Mouse (Mus musculus) stomach, postnatal 0 days (tissue): ENCODE measurements around the gene Ccdc102a. TPM values are rescaled to one million over a fixed set of nuclear protein-coding genes. Genes with fewer than 3 reads are reported as not detected.

ENCODE experiments used
- ATAC-seq: fragments of 200-750 bp; cut with Nextera tagmentation; 2 replicates; pipeline ENCODE4 v1.8.0; 2017; ENCODE audit not compliant: low FRiP score, low TSS enrichment
- DNase-seq: peaks from one replicate; pipeline ENCODE4 v3.0.0-alpha.2; 2016; ENCODE audit warnings: low spot score
- H3K27ac ChIP-seq: fragments of 300-500 bp; sonication (generic); replicated peaks from 2 replicates; pipeline ENCODE4 v1.5.1; 2014; ENCODE audit warnings: mild to moderate bottlenecking, control low read depth
- H3K27me3 ChIP-seq: fragments of 300-500 bp; sonication (generic); 2 replicates; pipeline ENCODE4 v1.6.1; 2014; ENCODE audit warnings: low read length; ENCODE audit not compliant: control insufficient read depth, insufficient read depth
- H3K36me3 ChIP-seq: fragments of 300-500 bp; sonication (generic); 2 replicates; pipeline ENCODE4 v1.6.1; 2014; ENCODE audit warnings: low read length, mixed read lengths; ENCODE audit not compliant: control insufficient read depth, insufficient read depth
- H3K4me1 ChIP-seq: fragments of 300-500 bp; sonication (generic); replicated peaks from 2 replicates; pipeline ENCODE4 v1.6.1; 2014; ENCODE audit warnings: antibody characterized with exemption; ENCODE audit not compliant: control insufficient read depth, insufficient read depth
- H3K4me2 ChIP-seq: fragments of 300-500 bp; sonication (generic); replicated peaks from 2 replicates; pipeline ENCODE4 v1.6.1; 2014; ENCODE audit warnings: low read depth, mild to moderate bottlenecking, control low read depth, moderate library complexity
- H3K4me3 ChIP-seq: fragments of 300-500 bp; sonication (generic); 2 replicates; pipeline ENCODE4 v1.5.1; 2014; ENCODE audit warnings: low read depth, low read length, control low read depth
- H3K9ac ChIP-seq: fragments of 300-500 bp; sonication (generic); 2 replicates; pipeline ENCODE4 v1.6.1; 2014; ENCODE audit warnings: mild to moderate bottlenecking, low read length, control low read depth, mixed read lengths
- H3K9me3 ChIP-seq: fragments of 300-500 bp; sonication (generic); 2 replicates; pipeline ENCODE4 v1.6.1; 2016; ENCODE audit warnings: low read length; ENCODE audit not compliant: control insufficient read depth
- CTCF ChIP-seq: IDR thresholded peaks from 2 replicates; pipeline ENCODE4 v1.5.1; 2016; ENCODE audit warnings: antibody characterized with exemption, low read depth, mild to moderate bottlenecking, moderate library complexity
- EP300 ChIP-seq: optimal IDR thresholded peaks from 2 replicates; pipeline ENCODE3; 2016; ENCODE audit warnings: antibody characterized with exemption
- whole genome bisulfite sequencing: fragments of 180-500 bp; shearing (Covaris S2); extraction: QIAGEN DNeasy Blood & Tissue Kit; methylation state at CpG from one replicate; pipeline ENCODE4 v1.1.7; 2014; 5-methylcytosine and 5-hydroxymethylcytosine counted together
- polyA plus RNA-seq: library from polyadenylated mRNA; unstranded; fragments of >200 nt; fragmentation: Nextera tagmentation; extraction: Ambion mirVana; gene quantifications from 2 replicates; pipeline ENCODE4 v1.2.1, GENCODE M21; 2015

The Ccdc102a gene
- polyA plus RNA-seq, 1 experiment from 2014 or later, result 12.7 TPM

DNA sequence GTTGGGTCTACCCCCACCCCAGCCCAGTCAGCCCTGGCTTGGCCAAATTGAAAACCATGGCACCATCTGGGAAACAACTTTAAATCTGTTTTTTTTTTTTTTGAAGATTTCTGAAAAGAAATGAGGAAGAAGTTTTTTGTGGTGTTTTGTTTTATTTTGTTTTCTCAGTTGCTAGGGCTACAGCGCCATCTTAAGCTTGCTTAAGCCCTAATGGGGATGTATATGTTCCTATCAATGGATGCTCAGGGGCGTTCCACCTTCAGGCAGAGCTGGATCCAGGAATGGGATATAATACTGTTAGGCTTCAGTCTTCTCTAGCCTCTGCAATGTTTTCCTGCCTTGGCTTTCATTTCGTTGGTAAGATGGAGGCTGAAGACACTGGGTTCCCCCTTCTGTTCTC is 17.3 kb upstream of the Ccdc102a start:
- DNase-seq, result no peak
- H3K27ac ChIP-seq, result no peak overlapping the region
- H3K9me3 ChIP-seq, result no peaks in the 10 kb centered on the region
- no peak for ATAC-seq
- TF ChIP-seq CTCF (no peak), EP300 (no peak)
- H3K4me2 ChIP-seq, result no peak overlapping the region
- H3K9ac ChIP-seq, result no peak overlapping the region
- H3K4me1 ChIP-seq, result no peaks in the 10 kb centered on the region
- no peaks in the 10 kb centered on the region for H3K27me3 ChIP-seq
- 70% methylated on average over 3 of the region's 3 CpGs for WGBS
- no peaks in the 10 kb centered on the region for H3K36me3 ChIP-seq
- no peak overlapping the region for H3K4me3 ChIP-seq

DNA sequence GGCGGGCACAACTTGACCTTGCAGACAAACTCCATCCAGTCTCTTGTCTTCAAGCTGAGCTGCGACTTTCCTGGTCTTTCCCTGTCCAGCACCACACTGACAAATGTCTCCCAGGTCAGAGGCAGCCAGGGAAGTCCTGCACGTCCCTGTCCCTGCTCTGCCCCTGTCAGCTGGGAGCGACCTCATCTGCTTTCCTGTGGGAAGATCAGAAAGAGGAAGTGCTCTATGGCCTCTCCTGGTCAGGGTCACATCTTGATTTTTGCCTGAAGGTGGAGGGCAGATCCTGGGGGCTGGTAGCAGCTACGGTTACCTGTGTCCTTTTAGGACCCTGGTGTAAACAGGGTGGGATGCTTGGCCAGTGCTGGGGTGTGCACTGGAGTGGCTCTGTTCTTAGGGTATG is 16.0 kb upstream of the Ccdc102a start:
- DNase-seq, result no peak
- Histone ChIP-seq H3K4me1 (no peaks in the 10 kb centered on the region), H3K9me3 (no peaks in the 10 kb centered on the region), H3K9ac (no peak overlapping the region), H3K27me3 (no peaks in the 10 kb centered on the region), H3K27ac (no peak overlapping the region), H3K4me2 (no peak overlapping the region), H3K36me3 (no peaks in the 10 kb centered on the region), H3K4me3 (no peak overlapping the region)
- ATAC-seq, result no peak
- WGBS, result 48% methylated on average over 5 of the region's 5 CpGs
- TF ChIP-seq CTCF (no peak), EP300 (no peak)

DNA sequence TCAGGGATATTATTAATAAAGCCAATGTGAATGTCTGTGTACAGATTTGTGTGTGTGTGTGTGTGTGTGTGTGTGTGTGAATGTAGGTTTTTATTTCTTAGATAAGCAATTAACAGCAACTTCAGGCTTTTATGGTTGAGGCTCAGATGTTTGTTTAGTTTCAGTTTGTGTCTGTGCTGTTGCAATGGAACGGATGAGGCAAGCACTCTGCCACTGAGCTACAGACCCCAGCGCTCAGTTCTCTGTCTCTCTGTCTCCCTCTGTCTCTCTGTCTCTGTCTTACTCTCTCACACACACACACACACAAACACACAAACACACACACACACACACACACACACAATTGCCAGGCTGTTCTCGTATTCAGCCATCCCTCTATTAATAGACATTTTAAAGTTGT is 10.3 kb upstream of the Ccdc102a start:
- Histone ChIP-seq H3K27ac (no peak overlapping the region), H3K4me3 (no peak overlapping the region), H3K4me2 (no peak overlapping the region), H3K4me1 (no peaks in the 10 kb centered on the region), H3K27me3 (no peaks in the 10 kb centered on the region), H3K9me3 (no peaks in the 10 kb centered on the region), H3K9ac (no peak overlapping the region), H3K36me3 (no peaks in the 10 kb centered on the region)
- DNase-seq (no peak), ATAC-seq (no peak)
- WGBS, result 71% methylated on average over 3 of the region's 3 CpGs
- no peak for TF ChIP-seq EP300
- TF ChIP-seq CTCF, result no peak

DNA sequence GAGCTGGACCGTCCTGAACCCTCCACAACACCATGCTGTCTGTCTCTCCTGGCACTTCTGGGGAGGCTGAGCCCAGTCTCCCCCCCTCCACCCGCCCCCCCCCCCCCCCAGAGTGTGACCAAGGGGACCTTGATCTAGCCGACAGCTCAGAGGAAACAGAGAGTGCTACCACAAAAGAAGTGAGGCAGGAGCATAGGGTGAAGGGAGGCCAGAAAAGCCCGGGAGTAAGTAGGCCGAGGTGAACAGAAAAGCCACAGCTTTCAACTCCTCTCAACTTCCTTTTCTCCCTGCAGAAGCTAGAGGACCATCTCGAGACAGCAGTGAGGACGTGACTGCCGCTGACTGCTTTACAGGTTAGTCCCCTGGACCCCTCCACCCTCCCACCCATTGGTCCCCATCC is 5.5 kb upstream of the Ccdc102a start, which contains the start of gene Adgrg5:
Gene Adgrg5 (plus strand): TSS at position 290 of the 400 bp plus-strand sequence.
- no peak for TF ChIP-seq CTCF
- TF ChIP-seq EP300, result no peak
- no peak within 1 kb of the TSS for H3K9ac ChIP-seq
- H3K36me3 ChIP-seq, result no peaks in the 10 kb centered on the region
- H3K9me3 ChIP-seq, result no peaks in the 10 kb centered on the region
- H3K27me3 ChIP-seq, result no peaks in the 10 kb centered on the region
- WGBS, result 68% methylated on average over 8 of the region's 8 CpGs
- H3K4me3 ChIP-seq, result no peak within 1 kb of the TSS
- ATAC-seq (no peak), DNase-seq (no peak)
- no peaks in the 10 kb centered on the region; the same call in 1 of the 2 replicates for H3K4me1 ChIP-seq
- no peak within 1 kb of the TSS for H3K27ac ChIP-seq
- no peak within 1 kb of the TSS for H3K4me2 ChIP-seq

DNA sequence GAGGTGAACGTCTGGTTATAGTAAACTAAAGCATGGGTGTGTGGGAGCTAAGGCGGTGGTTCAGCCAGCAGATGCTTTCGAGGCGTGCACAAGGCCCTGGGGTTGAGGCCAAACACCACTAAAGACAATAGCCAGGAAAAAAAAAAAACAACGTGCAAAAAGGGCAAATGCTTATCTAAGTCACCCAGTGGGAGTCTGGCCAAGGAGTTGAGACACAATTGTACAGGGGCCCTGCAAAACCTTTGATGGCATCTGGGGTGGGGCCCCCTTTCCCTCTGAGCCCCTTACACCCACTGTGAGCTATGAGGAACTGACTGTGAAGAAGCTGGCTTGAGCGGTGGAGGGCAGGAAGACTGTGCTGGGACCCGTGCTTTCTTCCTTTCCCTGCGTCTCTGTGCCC is 4.7 kb upstream of the Ccdc102a start:
- TF ChIP-seq EP300 (no peak), CTCF (no peak)
- Histone ChIP-seq H3K4me2 (no peak overlapping the region), H3K9me3 (no peaks in the 10 kb centered on the region), H3K27me3 (no peaks in the 10 kb centered on the region), H3K36me3 (no peaks in the 10 kb centered on the region), H3K9ac (no peak overlapping the region), H3K27ac (no peak overlapping the region), H3K4me3 (no peak overlapping the region), H3K4me1 (no peaks in the 10 kb centered on the region; the same call in 1 of the 2 replicates)
- WGBS, result 11% methylated on average over 8 of the region's 8 CpGs
- DNase-seq (no peak), ATAC-seq (no peak)

DNA sequence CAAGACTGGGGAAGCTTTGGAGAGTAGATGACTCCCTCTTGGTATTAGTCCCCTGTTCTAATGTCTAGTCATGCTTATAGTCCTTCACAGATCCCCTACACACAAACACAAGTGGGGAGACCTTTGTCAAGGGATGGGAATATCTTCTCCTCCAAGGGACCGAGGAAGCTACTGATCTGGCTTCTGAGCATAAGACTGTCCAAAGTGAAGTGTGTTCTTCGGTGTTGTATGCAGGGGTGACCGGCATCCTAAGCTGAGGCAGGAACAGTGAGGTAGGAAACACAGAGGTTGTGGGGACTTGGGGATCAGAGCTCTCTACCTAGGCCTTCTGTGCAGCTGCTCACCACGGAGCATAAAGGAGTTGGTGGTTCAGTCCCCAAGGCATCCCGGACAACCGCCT is 4.3 kb upstream of the Ccdc102a start:
- no peaks in the 10 kb centered on the region for H3K9me3 ChIP-seq
- 51% methylated on average over 6 of the region's 6 CpGs for WGBS
- no peak overlapping the region for H3K4me3 ChIP-seq
- TF ChIP-seq EP300, result no peak
- TF ChIP-seq CTCF, result no peak
- no peak overlapping the region for H3K9ac ChIP-seq
- H3K4me1 ChIP-seq, result no peaks in the 10 kb centered on the region; the same call in 1 of the 2 replicates
- ATAC-seq (no peak), DNase-seq (no peak)
- H3K27ac ChIP-seq, result no peak overlapping the region
- no peaks in the 10 kb centered on the region for H3K27me3 ChIP-seq
- H3K4me2 ChIP-seq, result no peak overlapping the region
- no peaks in the 10 kb centered on the region for H3K36me3 ChIP-seq
